Mouse (Mus musculus) myocyte (in vitro differentiated cells): Measurements from ENCODE around the gene Gng3.

ENCODE experiments used
- CEBPB ChIP-seq: IDR thresholded peaks from 2 replicates; pipeline ENCODE4 v1.6.1; 2011; ENCODE audit warnings: mild to moderate bottlenecking, moderate library complexity; ENCODE audit not compliant: poor library complexity, insufficient read depth, severe bottlenecking
- MAX ChIP-seq: IDR thresholded peaks from one replicate; pipeline ENCODE4 v1.6.1; 2011; ENCODE audit warnings: low read depth, mild to moderate bottlenecking, control low read depth
- MYOD1 ChIP-seq, 3 experiments: IDR thresholded peaks; one replicate each; pipeline ENCODE4 v1.6.1; 2011; ENCODE audit warnings: control low read depth in 2 of 3, low read depth in 2 of 3, mild to moderate bottlenecking in 2 of 3, moderate library complexity in 1 of 3; ENCODE audit not compliant: insufficient read length in 2 of 3, control insufficient read depth in 1 of 3
- MYOG ChIP-seq, 3 experiments: IDR thresholded peaks; one replicate each; pipeline ENCODE4 v1.6.1; 2011; ENCODE audit warnings: control low read depth in 2 of 3, low read depth in 2 of 3, mild to moderate bottlenecking in 2 of 3; ENCODE audit not compliant: insufficient read length in 2 of 3, control insufficient read depth in 1 of 3, insufficient read depth in 1 of 3
- POLR2A ChIP-seq: IDR thresholded peaks from one replicate; pipeline ENCODE4 v1.6.1; 2011; ENCODE audit warnings: low read depth, mild to moderate bottlenecking, control low read depth, moderate library complexity; ENCODE audit not compliant: insufficient read length
- POLR2AphosphoS2 ChIP-seq: IDR thresholded peaks from one replicate; pipeline ENCODE4 v1.6.1; 2011; ENCODE audit warnings: low read depth, control low read depth; ENCODE audit not compliant: insufficient read length
- SRF ChIP-seq: IDR thresholded peaks from one replicate; pipeline ENCODE4 v1.6.1; 2011; ENCODE audit warnings: low read depth; ENCODE audit not compliant: control insufficient read depth, insufficient read length
- TCF12 ChIP-seq: IDR thresholded peaks from one replicate; pipeline ENCODE4 v1.6.1; 2011; ENCODE audit warnings: mild to moderate bottlenecking, control low read depth; ENCODE audit not compliant: poor library complexity, insufficient read depth, severe bottlenecking
- USF1 ChIP-seq: IDR thresholded peaks from one replicate; pipeline ENCODE4 v1.6.1; 2011; ENCODE audit warnings: low read depth, mild to moderate bottlenecking, control low read depth, moderate library complexity

- TF ChIP-seq MAX = no peak
- TF ChIP-seq TCF12 = no peak
- TF ChIP-seq CEBPB = no peak
- no peak for TF ChIP-seq POLR2A
- TF ChIP-seq USF1 = no peak
- TF ChIP-seq MYOG (IDR thresholded peaks at IDR 0.05; ENCODE audit: control insufficient read depth in 1 of 3, insufficient read depth in 1 of 3, insufficient read length in 2 of 3, low read depth in 2 of 3) = no peak
- TF ChIP-seq MYOD1 (IDR thresholded peaks at IDR 0.05; ENCODE audit: control insufficient read depth in 1 of 3, insufficient read length in 2 of 3, low read depth in 2 of 3) = no peak
- no peak for TF ChIP-seq POLR2AphosphoS2
- TF ChIP-seq SRF = no peak
These were observed 1.2 kb upstream of the Gng3 start for GRCm38 (mm10) chr19:8839908-8840791.
